In the genomic region with DNA sequence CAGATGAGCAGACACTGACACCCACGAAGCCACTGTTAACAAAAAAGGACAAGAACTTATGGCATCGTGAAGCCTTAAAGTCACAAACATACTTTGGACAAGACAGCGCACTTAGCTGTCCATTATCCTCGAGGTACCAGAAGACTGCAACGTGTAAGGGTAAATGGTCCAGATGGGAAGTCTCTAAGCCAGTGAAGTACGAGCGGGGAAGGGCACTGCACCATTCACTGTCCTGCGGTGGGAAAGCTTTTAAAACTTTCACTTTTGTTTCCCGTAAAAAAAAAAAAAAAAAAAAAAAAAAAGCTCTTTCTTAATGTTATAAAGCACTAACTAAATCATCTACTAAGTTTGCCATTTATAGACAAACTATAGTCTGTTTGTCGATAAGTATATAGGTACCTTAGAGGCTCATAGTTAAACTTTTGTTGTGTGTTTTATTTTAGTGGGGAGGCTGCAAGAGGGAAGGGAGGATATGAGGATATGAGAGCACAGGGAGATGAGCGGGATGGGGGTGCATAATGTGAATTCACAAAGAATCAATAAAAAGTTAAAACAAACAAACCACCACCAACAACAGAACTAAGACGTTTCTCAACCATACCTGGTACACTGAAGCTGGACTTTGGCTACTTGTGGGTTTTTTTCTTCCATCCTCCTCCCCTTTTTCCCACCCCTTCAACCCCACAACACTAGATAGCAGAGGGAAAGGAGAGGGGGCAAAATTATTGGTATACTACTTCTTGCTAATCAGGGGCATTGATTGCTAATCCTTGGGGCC, we compare ENCODE assay signal across 20 mouse cellular contexts.
A peak's percentile ranks its signal among the peaks of the same experiment; 100 is the strongest.
DNase-seq lines count a peak whose midpoint lies in the region; ATAC-seq and TF ChIP-seq lines count a peak whose summit lies in the region.
"Had no signal": no experiment of that assay in that cellular context is flagged by ENCODE, and none has a peak within 500 bp of the region (broad histone marks: within the 10 kb centered on the region; RNA-seq: fewer than 3 reads in every experiment).

No protein-coding gene starts in this region.

- H3K9me3 ChIP-seq in liver, embryonic 16.5 days (replicated peaks; ENCODE audit: control insufficient read depth, low read length): no peaks in the 10 kb centered on the region
- no peaks in the 10 kb centered on the region for H3K9me3 ChIP-seq in ES-E14 (ENCODE audit: control insufficient read depth, insufficient read depth, low read depth, low read length)
- no peaks in the 10 kb centered on the region for H3K9me3 ChIP-seq in kidney, embryonic 16.5 days (ENCODE audit: low read length)
- H3K9me3 ChIP-seq: embryonic facial prominence, embryonic 13.5 days; forebrain, embryonic 13.5 days; heart, embryonic 15.5 days; hindbrain, embryonic 10.5 days had no signal

- no peak overlapping the region for H3K27ac ChIP-seq in liver, embryonic 16.5 days (ENCODE audit: low read length)
- H3K27ac ChIP-seq in ES-E14 (ENCODE audit: insufficient read depth, low read depth, low read length, poor library complexity, severe bottlenecking): no peak overlapping the region
- no peak overlapping the region for H3K27ac ChIP-seq in kidney, embryonic 16.5 days (ENCODE audit: low read length)
- H3K27ac ChIP-seq: embryonic facial prominence, embryonic 13.5 days; forebrain, embryonic 13.5 days; heart, adult 2 months; heart, embryonic 15.5 days; hindbrain, embryonic 10.5 days; hindbrain, embryonic 14.5 days had no signal

- WGBS in liver, embryonic 16.5 days (ENCODE audit: insufficient replicate concordance): 67% methylated on average over 12 of the region's 12 CpGs
- WGBS in kidney, embryonic 16.5 days: 86% methylated on average over 12 of the region's 12 CpGs

- intact Hi-C loops in left cerebral cortex, postnatal 25 days (cut with DNase I): no loop called here

- in situ Hi-C loops in ES-E14 (cut with MboI; ENCODE audit: low sequenced_read_pairs in 2 of 2, unreplicated experiment in 2 of 2): no loop called here

- no peak overlapping the region for H3K9ac ChIP-seq in liver, embryonic 16.5 days (ENCODE audit: low read depth, low read length)
- no peak overlapping the region for H3K9ac ChIP-seq in ES-E14 (ENCODE audit: insufficient read depth, low read depth, low read length, poor library complexity, severe bottlenecking)
- H3K9ac ChIP-seq in kidney, embryonic 16.5 days (replicated peaks; ENCODE audit: low read length): no peak overlapping the region
- H3K9ac ChIP-seq: embryonic facial prominence, embryonic 13.5 days; forebrain, embryonic 13.5 days; heart, embryonic 15.5 days; hindbrain, embryonic 14.5 days had no signal

- no peak overlapping the region for H3K4me2 ChIP-seq in liver, embryonic 16.5 days (ENCODE audit: low read depth, low read length)
- no peak overlapping the region for H3K4me2 ChIP-seq in kidney, embryonic 16.5 days (replicated peaks; ENCODE audit: low read depth, low read length)
- H3K4me2 ChIP-seq: embryonic facial prominence, embryonic 13.5 days; forebrain, embryonic 13.5 days; heart, embryonic 11.5 days; heart, embryonic 15.5 days; hindbrain, embryonic 14.5 days had no signal

- no peak overlapping the region for H3K4me3 ChIP-seq in liver, embryonic 16.5 days (ENCODE audit: low read depth, low read length)
- no peak overlapping the region for H3K4me3 ChIP-seq in ES-E14 (ENCODE audit: insufficient read depth in 1 of 2, low read depth in 1 of 2, low read length in 2 of 2, poor library complexity in 1 of 2, severe bottlenecking in 1 of 2)
- no peak overlapping the region for H3K4me3 ChIP-seq in kidney, embryonic 16.5 days (ENCODE audit: low read length)
- H3K4me3 ChIP-seq: embryonic facial prominence, embryonic 13.5 days; forebrain, embryonic 13.5 days; heart, adult 2 months; heart, embryonic 15.5 days; hindbrain, embryonic 10.5 days had no signal

- ATAC-seq in liver, embryonic 16.5 days (ENCODE audit: low read depth): 0 out of 2 replicates have a peak, but pooled peaks have one; percentile 24
- ATAC-seq in hematopoietic stem cell, adult 5-6 weeks (replicated peaks in 1 of 2; ENCODE audit: insufficient read depth in 1 of 2, low FRiP score in 2 of 2, low TSS enrichment in 1 of 2, low read depth in 1 of 2, poor library complexity in 2 of 2, severe bottlenecking in 2 of 2): peak; percentile 55 to 56
- peak; percentile 59 for ATAC-seq in megakaryocyte progenitor cell, adult 5-6 weeks (replicated peaks; ENCODE audit: poor library complexity)
- no peak for ATAC-seq in kidney, embryonic 16.5 days (ENCODE audit: low FRiP score, low TSS enrichment)
- ATAC-seq: forebrain, embryonic 13.5 days had no signal

- H3K36me3 ChIP-seq in liver, embryonic 16.5 days (ENCODE audit: control insufficient read depth, insufficient read depth): no peaks in the 10 kb centered on the region
- H3K36me3 ChIP-seq in ES-E14 (ENCODE audit: control insufficient read depth, insufficient read depth, low read length, poor library complexity, severe bottlenecking): peaks cover 2% of the 10 kb centered on the region; the same call in 1 of the 2 replicates
- no peaks in the 10 kb centered on the region for H3K36me3 ChIP-seq in kidney, embryonic 16.5 days (ENCODE audit: insufficient read depth, low read length)
- H3K36me3 ChIP-seq: embryonic facial prominence, embryonic 13.5 days; heart, embryonic 15.5 days; hindbrain, embryonic 10.5 days had no signal

- no peaks in the 10 kb centered on the region for H3K27me3 ChIP-seq in liver, embryonic 16.5 days (ENCODE audit: control insufficient read depth, insufficient read depth, low read depth, low read length)
- H3K27me3 ChIP-seq in kidney, embryonic 16.5 days (ENCODE audit: insufficient read depth, low read length): no peaks in the 10 kb centered on the region
- H3K27me3 ChIP-seq: embryonic facial prominence, embryonic 13.5 days; forebrain, embryonic 13.5 days; heart, embryonic 15.5 days had no signal

- DNase-seq in liver (no peak), ES-E14 (ENCODE audit: low read depth, low spot score) (no peak)
- DNase-seq in natural killer cell, adult 2 months (ENCODE audit: low spot score in 2 of 2): no peak
- DNase-seq in left cerebral cortex, postnatal 25 days (ENCODE audit: low spot score in 2 of 2): no peak
- DNase-seq: adrenal gland, postnatal 14 days; cerebellum, adult 11-12 months; cerebellum, adult 9-10 months; cerebellum, postnatal 25 days; heart, adult 2 months; heart, postnatal 14 days had no signal

- no peaks in the 10 kb centered on the region; the same call in 1 of the 2 replicates for H3K4me1 ChIP-seq in liver, embryonic 16.5 days (ENCODE audit: control insufficient read depth, low read depth, low read length)
- H3K4me1 ChIP-seq in ES-E14 (ENCODE audit: control insufficient read depth in 2 of 2, insufficient read depth in 2 of 2, low read length in 2 of 2, poor library complexity in 1 of 2): no peaks in the 10 kb centered on the region
- H3K4me1 ChIP-seq in kidney, embryonic 16.5 days (ENCODE audit: insufficient read depth, low read length): no peaks in the 10 kb centered on the region
- H3K4me1 ChIP-seq: embryonic facial prominence, embryonic 13.5 days; forebrain, embryonic 13.5 days; heart, embryonic 15.5 days; hindbrain, embryonic 10.5 days had no signal

TF ChIP-seq in ES-E14, 5 proteins besides CTCF, POLR2A, EP300 and RAD21:
- TF ChIP-seq CHD2 (IDR thresholded peaks at IDR 0.05; ENCODE audit: low read depth, low read length) (no peak), ZNF384 (IDR thresholded peaks at IDR 0.05; ENCODE audit: low read depth, low read length) (peak; percentile 55; the same call in 1 of the 2 replicates)
